Mouse (Mus musculus): ENCODE measurements around the gene Csn1s1.

The Csn1s1 gene

DNA sequence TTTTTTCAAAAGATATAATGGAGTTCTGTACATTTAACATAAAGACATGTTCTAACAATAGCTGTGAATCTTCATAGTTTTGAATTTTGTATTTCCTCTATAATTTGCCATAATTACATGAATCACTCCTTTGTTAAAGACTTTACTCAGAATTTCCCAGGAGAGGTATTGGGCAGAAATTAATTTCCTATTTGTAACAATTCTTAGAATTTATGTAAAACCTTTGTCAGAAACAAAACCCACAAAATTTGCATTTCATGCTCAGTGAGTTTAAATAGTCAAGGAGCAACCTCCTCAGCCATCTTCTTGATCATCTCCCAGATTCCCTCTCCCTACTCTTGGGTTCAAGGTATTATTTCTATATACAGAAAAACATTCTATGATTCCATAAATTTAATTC is at the start of gene Csn1s1:
Gene Csn1s1, plus strand, starts transcription at position 301 of the 400 bp plus-strand sequence.
- no peak for DNase-seq

DNA sequence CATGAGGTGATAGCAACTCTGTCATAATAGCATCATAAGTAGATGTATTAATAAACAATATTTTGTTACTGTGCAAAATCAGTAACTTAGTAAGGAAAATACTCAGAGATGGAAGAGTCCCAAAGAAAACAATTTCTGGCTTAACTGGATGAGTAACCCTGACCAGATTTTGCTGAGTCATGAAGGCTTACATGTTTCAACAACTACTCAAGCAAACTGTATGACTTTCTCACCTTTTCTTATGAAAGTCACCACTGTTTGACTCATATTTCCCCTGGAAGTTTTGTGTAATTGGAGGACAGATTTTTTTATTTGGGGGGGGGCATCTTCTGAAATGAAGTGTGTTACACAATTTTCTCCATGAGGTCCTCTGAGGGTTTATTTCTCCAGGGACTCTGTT is 43.3 kb upstream of the Csn1s1 start:
- no peak for DNase-seq

DNA sequence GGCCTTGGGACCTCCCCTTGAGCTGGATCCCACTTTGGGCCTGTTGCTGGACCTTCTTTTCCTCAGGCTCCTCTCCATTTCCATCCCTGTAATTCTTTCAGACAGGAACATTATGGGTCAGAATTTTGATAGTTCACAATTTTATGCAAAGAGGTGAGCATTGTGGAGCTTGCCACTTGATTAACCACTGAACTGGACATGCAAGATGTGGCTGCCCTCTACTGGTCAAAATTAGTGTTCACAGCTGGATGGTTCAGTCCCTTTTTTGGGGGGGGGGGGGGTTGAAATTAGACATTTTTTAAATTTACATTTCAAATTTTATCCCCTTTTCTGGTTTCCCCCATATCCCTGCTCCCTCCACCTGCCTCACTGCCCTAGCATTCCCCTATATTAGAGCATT is 23.2 kb upstream of the Csn1s1 start:
- peak; percentile 55 to 71 for DNase-seq

DNA sequence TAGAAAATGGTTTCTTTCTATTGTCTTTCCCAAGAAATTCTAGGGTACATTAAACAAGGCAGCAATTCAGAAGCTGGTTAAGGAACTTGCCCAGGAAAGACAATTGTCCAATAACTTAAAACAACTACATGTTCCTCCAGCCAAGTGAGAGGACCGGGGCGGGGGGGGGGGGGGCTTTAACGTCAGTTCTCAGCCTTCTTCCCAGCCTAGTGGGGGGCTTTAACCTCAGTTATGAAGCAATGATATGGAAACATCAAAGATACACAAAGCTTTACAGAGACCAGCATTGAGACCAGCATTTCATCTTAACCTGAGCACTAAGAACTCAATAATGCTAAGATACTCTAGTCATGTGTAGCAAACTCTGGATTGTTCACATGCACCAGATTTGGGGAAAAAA is 33.5 kb downstream of the Csn1s1 start, which contains the start of gene Csn2:
Gene Csn2, minus strand, starts transcription at position 101 of the 400 bp plus-strand sequence.
- DNase-seq = no peak

DNA sequence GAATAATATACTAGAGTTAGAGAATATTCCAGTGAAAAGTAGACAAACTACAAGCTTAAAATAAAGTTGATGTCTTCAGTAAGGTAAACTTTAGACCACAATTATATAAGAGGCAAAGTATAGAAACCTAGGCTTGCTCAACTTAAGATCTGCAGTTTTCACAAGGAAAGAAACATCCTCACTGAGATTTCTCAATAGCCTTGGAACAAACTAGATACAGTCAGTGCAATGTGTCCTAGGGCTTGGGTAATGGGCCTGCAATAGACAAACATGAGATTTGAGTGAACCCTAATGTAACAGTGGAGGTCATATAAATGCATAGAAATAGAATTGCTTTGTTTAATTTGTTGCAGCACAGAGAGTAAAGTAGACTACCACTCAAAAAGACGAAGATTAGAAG is 39.9 kb downstream of the Csn1s1 start:
- DNase-seq = no peak
